Mouse (Mus musculus): Measurements from ENCODE around the gene Etv6.

DNA sequence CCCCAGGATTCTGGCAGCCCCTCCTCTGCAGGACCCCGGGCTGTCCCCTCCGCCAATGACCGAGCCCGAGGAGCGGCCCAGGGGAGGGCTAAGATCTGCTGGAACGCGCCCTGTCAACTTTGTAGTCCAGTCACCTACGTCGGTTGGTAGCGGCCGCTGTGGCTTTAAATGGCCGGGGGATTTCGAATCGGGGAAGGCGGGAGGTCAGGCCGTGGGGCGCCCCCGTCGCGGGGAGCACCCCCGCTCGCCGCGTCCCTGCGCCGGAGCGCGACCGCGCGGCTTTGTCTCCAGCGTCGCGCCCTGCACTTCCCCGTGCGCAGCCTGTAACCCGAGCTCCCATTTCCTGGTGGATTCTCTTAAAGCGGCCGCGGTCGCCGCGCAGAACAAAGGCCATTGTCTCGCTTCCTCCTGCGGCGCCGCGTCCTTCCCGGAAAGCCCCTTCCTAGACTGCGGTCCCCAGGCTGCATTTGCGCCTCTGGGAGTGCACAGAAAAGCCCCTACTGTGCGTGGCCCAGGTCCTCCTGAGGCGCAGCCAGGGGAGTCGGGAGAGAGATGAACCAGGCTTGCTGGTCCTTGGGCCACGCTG is 503 bp upstream of the Etv6 start:
- TF ChIP-seq CTCF (IDR thresholded peaks at IDR 0.05; ENCODE audit: extremely low read depth, insufficient read length, insufficient replicate concordance, low read depth, low read length) (no peak), POLR2A (IDR thresholded peaks at IDR 0.05; ENCODE audit: low read depth, low read length) (peak; percentile 70)
